Mouse (Mus musculus) left cerebral cortex, postnatal 10 days (tissue): ENCODE results near the gene Slc9a9. TPM values are rescaled to one million over a fixed set of nuclear protein-coding genes. Genes with fewer than 3 reads are reported as not detected.

ENCODE experiments used
- DNase-seq, 2 experiments: peaks; one replicate each; pipeline ENCODE4 v3.0.0; 2021 to 2022; ENCODE audit warnings: low spot score in 2 of 2, mixed read lengths in 1 of 2; ENCODE audit errors: extremely low spot score in 1 of 2
- intact Hi-C: fragments of 180-260 bp; cut with DNase I; formaldehyde crosslinking; loops from one replicate; pipeline ENCODE4 v1.15.1; 2025
- total RNA-seq, 2 experiments: library from RNA; stranded (reverse); gene quantifications; 2 replicates each; pipeline ENCODE4 v1.2.3; 2021

Slc9a9 gene
- total RNA-seq, 2 experiments from 2014 or later, result 13.8 to 15.5 TPM

DNA sequence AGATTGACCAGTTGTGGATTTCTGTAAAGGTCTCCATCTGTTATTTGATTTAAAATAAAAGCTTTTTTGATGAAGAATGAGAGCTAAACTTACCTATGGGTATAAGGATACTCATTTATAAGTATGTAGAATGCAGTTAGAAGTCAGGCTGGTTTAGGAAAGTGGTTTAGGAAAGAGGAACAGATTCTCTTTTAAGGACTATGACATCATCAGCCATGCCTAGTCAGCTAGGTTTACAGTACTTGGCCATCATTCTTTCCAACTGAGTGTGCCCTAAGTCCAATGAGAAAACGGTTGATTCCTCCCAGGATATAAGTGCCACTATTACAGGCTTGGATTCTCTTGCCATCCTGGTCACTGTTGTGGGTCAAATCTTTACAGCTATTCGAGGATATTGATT lies 47.0 kb downstream of the Slc9a9 start:
- DNase-seq, result no peak
- intact Hi-C loops, result no loop called here

DNA sequence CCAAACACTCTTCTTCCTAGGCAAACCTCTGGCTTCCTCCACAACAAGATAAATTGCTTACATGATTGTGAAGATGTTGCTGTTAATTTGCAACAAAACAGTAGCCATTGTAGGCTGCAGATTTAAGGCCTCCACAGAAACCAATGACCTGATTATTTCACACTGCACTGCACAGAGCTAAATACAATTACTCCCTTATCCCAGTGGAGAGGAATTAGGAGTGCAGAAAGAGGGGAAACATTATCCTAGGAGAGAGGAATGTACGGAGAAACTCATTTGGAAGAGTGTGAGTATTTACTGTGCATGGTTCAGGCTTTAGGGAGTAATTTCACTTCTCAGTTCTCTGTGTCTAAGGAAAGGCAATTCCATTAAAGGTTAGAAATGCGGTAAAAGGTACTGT lies 53.9 kb downstream of the Slc9a9 start:
- DNase-seq, result no peak
- intact Hi-C loops, result no loop called here

DNA sequence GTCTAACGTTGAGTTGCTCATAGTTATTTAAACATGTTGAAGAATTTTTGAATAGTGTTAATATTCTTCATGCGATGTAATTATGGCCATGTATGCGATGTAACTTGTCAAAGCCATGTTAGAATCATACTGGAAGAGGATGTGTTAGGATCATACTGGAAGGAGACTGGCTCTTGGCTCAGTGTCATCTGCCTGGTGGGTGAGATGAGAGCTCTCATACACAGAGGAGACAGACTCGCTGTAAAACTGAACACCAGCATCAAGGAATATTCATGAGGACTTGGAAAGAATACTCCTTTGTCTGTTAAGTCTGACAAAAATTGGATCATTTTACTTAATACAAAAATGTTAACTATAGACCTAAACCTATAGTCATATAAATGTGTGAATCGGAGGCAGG lies 55.4 kb downstream of the Slc9a9 start:
- intact Hi-C loops, result no loop called here

DNA sequence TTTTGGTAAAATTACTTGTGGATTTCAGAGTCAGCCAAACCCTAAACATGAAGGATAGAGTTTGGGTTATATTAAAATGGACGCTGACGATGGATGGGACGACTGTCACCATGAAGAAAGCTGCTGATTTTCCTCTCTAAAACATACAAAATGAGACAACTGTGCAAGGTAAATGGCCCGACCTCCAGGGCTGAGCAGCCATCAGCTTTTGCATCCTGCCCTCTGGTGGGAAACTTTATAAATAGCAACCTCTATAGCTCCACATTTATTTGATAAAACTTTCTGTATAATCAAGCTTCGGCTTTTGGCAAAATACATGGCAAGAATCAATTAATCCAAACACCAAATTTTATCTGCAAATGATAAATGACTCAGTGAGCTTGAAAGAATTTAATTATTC lies 57.7 kb downstream of the Slc9a9 start:
- intact Hi-C loops, result no loop called here

More for the DNA sequence above, 55.4 kb downstream of the Slc9a9 start:
- no peak for DNase-seq

DNA sequence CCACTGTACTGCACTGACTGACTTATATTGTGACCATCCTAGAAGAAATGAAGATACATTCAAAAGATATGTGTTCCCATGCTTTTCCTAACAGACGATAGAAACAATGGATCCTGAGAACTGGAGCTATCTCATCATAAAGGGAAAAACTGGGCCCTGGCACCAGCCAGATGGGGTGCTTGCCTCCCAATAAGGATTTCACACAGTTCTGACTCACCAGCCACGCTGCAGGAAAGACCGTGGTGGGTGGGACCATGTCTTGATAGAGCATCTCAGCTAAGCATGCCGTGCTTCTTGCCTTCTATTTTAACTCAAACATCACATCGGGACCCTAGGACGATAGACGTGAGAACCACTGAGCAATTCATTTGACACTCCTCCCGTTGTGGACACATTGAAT lies 60.7 kb downstream of the Slc9a9 start:
- intact Hi-C loops, result no loop called here
- no peak for DNase-seq

More for the DNA sequence above, 57.7 kb downstream of the Slc9a9 start:
- no peak for DNase-seq

DNA sequence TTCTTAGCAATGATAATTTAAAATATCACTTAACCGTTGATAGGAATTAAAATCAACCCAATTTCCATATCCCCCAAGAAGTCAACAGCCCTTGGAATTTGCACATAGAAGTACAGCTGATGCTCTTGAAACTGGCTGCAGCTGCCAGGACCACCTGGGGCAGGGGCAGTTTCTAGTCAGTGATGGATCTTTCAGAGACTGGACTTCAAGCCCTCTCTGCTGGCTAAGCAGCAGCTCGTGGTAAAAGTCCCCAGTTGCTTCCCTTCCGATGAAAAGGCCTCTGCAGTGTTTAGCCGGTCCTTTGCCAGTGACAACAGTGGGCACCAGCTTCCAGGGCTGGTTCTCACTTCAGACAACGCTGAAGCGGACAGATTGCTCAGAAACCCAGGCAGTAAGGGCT lies 62.4 kb downstream of the Slc9a9 start:
- intact Hi-C loops, result no loop called here
- no peak for DNase-seq

DNA sequence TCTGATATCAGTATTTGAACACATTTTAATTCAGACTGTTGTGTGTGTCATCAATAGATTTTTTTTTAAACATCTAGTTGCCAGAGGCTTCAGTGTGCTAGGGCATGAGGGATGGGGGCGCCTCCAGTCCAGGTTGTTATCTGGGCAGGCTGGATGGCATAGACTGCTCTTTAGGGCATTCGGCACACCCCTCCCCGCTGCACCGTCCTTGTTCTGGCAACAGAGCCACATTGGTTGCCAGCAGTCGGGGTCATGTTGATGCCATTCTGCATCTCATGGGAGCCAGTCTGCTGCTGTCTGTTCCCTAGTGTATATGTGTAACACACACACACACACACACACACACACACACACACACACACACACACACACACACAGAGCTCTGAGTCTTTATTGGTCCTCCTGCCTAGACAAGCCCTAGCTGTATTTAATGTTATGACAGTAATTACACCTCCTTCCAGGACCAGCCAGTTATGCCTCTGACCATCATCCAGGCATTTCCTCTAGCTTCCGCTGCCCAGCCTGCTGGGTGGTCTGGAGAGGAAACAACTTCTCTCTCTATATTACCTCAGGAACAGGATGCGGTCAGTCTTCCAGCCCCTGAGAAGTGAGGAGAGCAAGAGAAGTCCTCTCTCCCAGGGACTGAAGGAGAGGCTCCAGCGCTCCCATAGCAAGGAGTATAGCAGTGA lies 63.0 kb downstream of the Slc9a9 start:
- peak in 1 of 2 experiments; percentile 21 for DNase-seq
- intact Hi-C loops, result no loop called here

DNA sequence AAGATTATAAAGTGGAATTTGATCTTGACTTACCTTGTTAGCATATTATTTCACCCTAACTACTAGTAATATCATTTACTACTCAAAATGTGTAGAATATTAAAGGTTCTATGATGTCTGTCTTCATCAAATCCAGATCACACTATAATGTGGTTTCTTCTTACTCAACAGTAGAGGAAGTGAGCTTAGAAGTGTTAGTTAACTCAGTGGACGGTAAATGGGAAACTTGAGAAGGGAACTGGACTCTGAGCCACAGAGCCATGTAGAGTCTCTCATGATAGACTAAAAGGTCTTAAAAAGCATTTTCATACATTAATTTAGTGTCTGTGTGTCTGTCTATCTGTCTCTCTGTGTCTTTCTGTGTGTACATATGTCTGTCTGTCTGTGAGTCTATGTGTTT lies 64.6 kb downstream of the Slc9a9 start:
- DNase-seq, result no peak
- intact Hi-C loops, result no loop called here

DNA sequence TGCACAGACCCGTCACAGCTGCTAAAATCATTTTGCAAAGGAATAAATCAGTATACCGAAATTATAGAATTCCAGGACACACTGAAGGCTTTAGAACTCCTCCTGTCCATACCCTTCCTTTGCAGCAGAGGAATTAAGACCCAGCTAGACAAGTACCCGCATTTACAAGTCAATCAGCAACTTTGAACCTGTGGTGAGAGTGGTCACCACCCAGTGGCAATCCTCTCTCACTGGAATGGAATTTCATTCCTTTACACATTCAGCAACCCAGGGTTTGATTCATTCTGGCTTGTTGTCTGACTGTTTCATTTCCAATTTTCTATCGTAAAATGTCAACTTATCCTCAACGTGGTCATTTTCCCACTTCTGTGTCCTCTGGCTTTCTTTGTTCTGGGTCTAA lies 67.5 kb downstream of the Slc9a9 start:
- DNase-seq, result no peak
- intact Hi-C loops, result loop anchor here (5.0 kb wide), 1 partner anchor 735 kb away; no protein-coding TSS in a partner anchor

DNA sequence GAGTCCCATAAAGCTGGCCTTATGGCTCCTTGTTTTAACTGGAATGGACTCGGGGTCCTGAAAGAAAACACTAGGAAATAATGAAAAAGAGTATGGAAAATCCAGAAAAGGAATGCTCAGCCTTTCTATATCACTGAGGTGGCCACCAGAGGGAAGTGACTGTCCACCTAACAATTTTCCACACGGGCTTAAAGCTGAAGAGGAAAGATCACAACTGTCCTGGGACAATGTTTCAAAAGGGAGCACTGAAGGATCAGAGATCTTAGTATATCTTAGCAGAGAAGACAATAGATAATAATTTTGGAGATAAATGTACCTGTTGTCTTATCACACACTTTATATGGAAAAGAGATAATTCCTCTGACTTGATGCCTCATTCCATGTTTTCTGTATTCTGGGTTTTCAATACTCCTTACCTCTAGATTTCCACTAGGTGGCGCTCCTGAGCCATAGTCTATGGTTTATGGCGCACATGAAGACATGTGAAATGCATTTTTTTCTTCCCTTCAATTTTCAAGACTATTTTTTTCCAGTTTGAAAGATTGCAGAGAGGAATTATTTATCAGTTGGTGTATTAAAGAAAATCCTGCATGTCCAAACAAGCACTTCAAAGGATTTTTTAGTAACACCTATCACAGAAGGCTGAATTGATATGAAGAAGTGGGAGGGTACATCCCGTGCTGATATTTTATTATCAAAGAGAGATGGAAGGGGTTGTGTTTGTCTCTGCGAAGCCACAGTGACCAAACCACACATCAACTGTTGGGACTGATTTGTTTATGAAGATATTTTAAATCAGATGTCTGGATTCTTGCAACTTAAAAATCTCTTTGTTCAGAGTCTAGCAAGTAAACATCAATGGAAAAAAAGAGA lies 69.1 kb downstream of the Slc9a9 start:
- DNase-seq, result peak; percentile 82 to 83
- intact Hi-C loops, result loop anchor here (1.0 to 5.0 kb wide), 2 partner anchors 668 to 734 kb away; partner anchors contain the start of gene Chst2

DNA sequence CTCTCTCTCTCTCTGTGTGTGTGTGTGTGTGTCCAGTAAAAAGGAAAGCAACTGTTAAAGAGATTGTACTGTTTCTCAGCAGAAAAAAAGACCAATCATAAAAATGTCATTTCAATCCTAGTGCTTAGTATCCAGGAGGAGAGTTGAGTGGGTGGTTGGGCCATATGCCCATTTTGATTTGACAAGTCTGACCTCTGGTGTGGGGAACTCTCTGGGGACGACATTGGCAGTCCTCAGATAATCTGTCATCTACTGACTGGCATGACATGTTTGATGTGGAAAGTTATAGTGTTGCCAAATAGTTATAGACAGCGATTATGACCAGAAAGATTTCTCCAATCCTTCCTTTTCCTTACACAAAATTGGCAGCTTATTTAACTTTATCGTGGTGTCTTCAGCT lies 71.1 kb downstream of the Slc9a9 start:
- DNase-seq, result no peak
- intact Hi-C loops, result loop anchor here (10.0 kb wide), 1 partner anchor 334 kb away; no protein-coding TSS in a partner anchor

DNA sequence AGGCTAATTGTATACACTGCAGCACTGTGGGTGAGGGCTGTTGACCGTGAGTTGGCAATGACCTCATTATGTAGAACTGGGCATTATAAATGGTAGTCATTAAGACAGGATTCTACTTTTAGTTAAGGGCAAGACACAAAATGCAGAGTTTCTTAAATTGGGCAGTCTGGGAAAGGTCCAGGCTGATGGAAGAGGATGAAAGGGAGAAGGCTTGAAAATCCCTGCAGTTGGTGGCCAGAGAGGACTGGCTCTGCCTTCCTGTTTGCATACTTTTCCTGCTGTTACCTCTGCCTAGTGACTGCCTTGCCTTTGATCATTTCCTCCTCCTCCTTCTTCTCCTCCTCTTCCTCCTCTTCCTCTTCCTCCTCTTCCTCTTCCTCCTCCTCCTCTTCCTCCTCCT lies 73.6 kb downstream of the Slc9a9 start:
- peak in 1 of 2 experiments; percentile 32 for DNase-seq
- intact Hi-C loops, result loop anchor here (10.0 kb wide), 1 partner anchor 332 kb away; no protein-coding TSS in a partner anchor

DNA sequence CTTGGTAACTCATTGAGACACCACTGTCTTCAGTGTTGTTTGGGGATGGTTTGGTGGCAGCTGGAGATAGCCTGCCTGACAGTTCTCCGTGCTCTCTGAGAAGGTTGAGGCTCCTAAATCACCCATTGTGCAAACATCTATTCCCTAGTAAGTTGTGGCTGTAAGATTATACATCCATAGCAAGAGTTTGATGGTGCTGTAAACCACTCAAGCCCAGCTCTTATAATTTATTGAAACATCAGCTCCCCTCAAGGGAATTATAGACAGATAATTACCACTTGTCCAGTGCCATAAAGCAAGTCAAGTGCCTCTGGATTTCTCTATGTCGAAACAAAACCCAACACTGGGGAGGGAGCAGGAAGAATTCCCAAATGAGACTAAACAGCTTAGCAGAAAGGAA lies 78.8 kb downstream of the Slc9a9 start:
- DNase-seq, result no peak
- intact Hi-C loops, result loop anchor here (10.0 kb wide), 1 partner anchor 326 kb away; no protein-coding TSS in a partner anchor

DNA sequence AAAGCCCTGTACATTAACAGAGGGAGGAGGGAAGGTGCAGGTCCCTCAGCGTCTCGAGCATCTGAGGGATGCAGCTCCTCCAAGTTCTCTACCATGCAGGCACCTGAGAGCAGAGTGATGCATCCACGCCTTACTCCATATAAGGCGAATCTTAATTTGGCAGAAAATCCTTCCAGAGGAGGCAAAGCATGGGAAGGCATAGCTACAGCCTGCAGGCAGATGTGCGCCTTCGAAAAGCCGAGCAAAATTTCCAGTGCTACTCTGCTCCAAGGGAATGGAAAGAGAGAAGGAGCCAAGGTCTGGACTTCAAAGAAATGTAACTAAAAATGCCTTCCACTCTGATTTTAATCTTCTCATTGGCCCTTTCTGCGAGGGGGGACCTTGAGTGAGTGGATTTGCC lies 80.5 kb downstream of the Slc9a9 start:
- intact Hi-C loops, result no loop called here

DNA sequence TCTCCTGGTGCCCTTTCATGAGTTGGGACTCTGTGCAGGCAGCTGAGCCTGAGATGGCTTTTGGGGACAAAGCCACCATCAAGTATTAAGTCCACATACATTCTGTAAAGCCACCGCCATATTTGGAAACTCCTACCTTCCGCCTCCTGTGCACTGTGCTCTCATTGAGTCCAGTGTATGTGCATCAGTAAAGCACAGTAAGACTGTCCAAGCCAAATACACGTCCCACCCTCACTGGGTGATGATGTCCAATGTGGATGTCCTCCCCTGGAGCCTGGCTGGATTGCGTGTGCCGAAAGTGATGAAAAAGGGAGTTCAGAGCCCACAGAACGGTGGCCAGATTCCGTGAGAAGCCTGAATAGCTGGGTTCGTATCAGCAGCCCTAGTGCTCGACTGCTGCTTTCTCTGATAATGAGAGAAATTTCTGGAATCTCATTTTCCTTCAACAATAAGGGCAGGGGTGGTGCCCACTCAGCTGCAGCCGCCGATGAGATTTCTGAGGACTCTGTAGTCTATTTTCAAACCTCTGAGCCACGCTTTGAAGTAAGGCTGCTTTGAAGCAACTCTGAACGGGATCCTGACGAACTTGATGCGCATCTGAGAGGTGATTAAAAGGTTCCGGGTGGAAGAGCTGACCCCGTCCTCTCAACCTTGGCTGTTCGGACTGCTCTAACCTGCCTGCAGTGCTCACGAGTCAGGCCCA lies 81.4 kb downstream of the Slc9a9 start:
- intact Hi-C loops, result no loop called here
- DNase-seq, result no peak

More for the DNA sequence above, 80.5 kb downstream of the Slc9a9 start:
- DNase-seq, result no peak

DNA sequence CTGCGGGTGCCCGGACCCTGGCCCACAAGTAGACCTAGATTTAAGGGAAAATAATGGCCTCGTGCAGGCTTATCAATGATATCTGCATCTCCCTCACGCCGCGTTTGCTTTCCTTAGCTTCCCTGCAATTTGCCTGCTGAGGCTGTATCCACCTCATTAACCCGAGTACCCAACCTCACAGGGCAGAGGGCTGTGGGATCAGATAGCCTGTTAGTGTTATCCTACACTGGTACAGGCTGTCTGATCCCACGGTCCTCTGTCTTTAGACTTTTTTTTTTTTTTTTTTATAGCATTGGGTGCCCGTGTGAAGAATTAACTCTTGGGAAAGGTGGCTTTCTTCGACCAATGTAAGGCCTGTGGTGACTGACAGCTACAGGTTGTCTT lies 81.9 kb downstream of the Slc9a9 start:
- intact Hi-C loops, result no loop called here
- no peak for DNase-seq

DNA sequence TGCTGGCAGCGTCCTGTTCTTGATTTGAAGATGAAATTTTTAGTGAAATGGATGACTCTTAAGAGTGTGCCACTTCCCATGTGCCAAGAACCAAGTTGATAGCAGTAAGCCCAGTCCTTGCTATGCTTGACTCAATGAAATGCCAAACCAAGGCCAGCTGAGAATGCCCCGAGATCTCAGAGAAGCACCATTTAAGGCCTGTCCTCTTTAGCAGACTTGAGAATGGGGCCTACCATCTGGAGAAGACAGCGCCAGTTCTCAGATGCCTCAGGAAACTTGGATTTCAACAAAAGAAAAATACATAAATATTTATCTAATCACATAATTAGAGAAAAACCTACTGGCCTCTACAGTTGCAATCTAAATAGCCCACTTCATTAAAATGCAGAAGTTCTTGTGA lies 82.4 kb downstream of the Slc9a9 start:
- no peak for DNase-seq
- intact Hi-C loops, result no loop called here

DNA sequence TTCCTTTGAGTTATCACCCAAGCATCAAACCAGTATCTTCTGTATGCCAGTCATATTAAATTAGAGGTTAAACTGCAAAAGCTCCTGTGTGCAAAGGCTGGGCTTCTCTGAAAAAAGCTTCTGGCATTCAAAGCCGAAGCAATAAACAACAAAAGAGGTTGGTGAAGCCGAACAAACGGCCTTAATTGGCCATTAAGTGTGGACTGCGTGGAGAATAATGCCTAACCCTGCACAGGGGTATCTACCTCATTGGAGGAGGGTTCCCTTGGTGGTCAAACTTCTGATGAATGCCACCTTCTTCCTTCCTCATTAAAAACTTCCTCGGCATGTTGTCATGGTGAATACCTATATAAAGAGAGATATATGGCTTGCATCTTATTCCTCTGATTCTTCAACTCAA lies 90.2 kb downstream of the Slc9a9 start:
- DNase-seq, result no peak
- intact Hi-C loops, result no loop called here

DNA sequence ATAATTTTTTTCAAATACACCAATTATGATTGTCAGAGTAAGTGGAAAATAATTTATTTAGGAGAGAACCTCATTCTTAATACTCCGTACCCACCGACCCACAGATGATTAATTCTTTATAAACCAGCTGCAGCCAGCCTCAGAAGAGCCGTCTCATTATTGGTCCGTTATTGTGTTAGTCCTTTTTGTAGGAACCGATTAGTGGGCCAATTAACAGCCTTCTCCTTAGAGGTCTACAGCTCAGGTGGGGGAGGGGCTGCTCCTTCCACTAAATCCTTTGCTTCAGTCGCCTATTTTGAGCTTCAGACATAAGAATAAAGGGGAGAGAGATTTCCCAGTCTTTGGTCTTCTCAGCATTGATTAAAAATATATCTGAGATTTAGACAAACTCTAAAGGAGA lies 98.4 kb downstream of the Slc9a9 start:
- intact Hi-C loops, result no loop called here
- peak in 1 of 2 experiments; percentile 22 for DNase-seq
